Comparison of ENCODE assay signal across 9 mouse cellular contexts in genomic region chr14:25786959-25787358, GRCm38 (mm10). TPM values are rescaled to one million over a fixed set of nuclear protein-coding genes. Genes with fewer than 3 reads are reported as not detected.
DNase-seq lines count a peak whose midpoint lies in the region; ATAC-seq lines count a peak whose summit lies in the region.
"Had no signal": no experiment of that assay in that cellular context is flagged by ENCODE, and none has a peak within 500 bp of the region (broad histone marks: within the 10 kb centered on the region; RNA-seq: fewer than 3 reads in every experiment).

No protein-coding gene starts in this region.

- H3K9me3 ChIP-seq in lung, embryonic 15.5 days: no peaks in the 10 kb centered on the region
- no peaks in the 10 kb centered on the region for H3K9me3 ChIP-seq in midbrain, embryonic 13.5 days
- H3K9me3 ChIP-seq: liver, embryonic 13.5 days had no signal

- 0 out of 2 replicates have a peak overlapping the region, but pooled peaks have one; percentile 26 for H3K27ac ChIP-seq in brown adipose tissue, adult 24 weeks (replicated peaks; ENCODE audit: low read depth, low read length)
- peak overlapping the region; percentile 73 for H3K27ac ChIP-seq in lung, embryonic 15.5 days
- H3K27ac ChIP-seq in midbrain, embryonic 13.5 days: no peak overlapping the region
- H3K27ac ChIP-seq: liver, embryonic 13.5 days had no signal

- no peaks in the 10 kb centered on the region for H3K27me3 ChIP-seq in lung, embryonic 15.5 days
- no peaks in the 10 kb centered on the region for H3K27me3 ChIP-seq in midbrain, embryonic 13.5 days
- H3K27me3 ChIP-seq: liver, embryonic 13.5 days had no signal

- no peak overlapping the region for H3K4me3 ChIP-seq in brown adipose tissue, adult 24 weeks (ENCODE audit: insufficient read depth, low read depth, low read length)
- no peak overlapping the region for H3K4me3 ChIP-seq in lung, embryonic 15.5 days
- H3K4me3 ChIP-seq in midbrain, embryonic 13.5 days (replicated peaks): no peak overlapping the region
- H3K4me3 ChIP-seq: liver, embryonic 13.5 days had no signal

- H3K4me2 ChIP-seq in lung, embryonic 15.5 days: no peak overlapping the region
- H3K4me2 ChIP-seq in midbrain, embryonic 13.5 days (replicated peaks): no peak overlapping the region
- H3K4me2 ChIP-seq: liver, embryonic 13.5 days had no signal

- ATAC-seq in lung, embryonic 15.5 days (ENCODE audit: borderline replicate concordance, extremely low read depth, low FRiP score, low TSS enrichment): peak; percentile 87
- ATAC-seq in CD4-positive, CD25-positive, alpha-beta regulatory T cell, adult 4 months: no peak
- no peak for ATAC-seq in midbrain, embryonic 13.5 days

- no peak overlapping the region for H3K9ac ChIP-seq in lung, embryonic 15.5 days
- H3K9ac ChIP-seq in midbrain, embryonic 13.5 days (replicated peaks): no peak overlapping the region
- H3K9ac ChIP-seq: liver, embryonic 13.5 days had no signal

- intact Hi-C loops in heart, postnatal 36 days (cut with DNase I): no loop called here
- intact Hi-C loops in left cerebral cortex, postnatal 14 days (cut with DNase I): no loop called here

- H3K4me1 ChIP-seq in brown adipose tissue, adult 24 weeks (ENCODE audit: control insufficient read depth, insufficient read depth, insufficient read length, low read length): 0 out of 2 replicates have a peak, but pooled peaks cover 5% of the 10 kb centered on the region
- peaks cover 42% of the 10 kb centered on the region for H3K4me1 ChIP-seq in lung, embryonic 15.5 days
- H3K4me1 ChIP-seq in midbrain, embryonic 13.5 days (replicated peaks): no peaks in the 10 kb centered on the region

- DNase-seq in 3134 (ENCODE audit: extremely low read depth, insufficient read length, low spot score): peak; percentile 65
- DNase-seq in heart, postnatal 36 days: peak; percentile 71 to 72
- DNase-seq in layer of hippocampus, adult 9-11 months: no peak
- DNase-seq in left cerebral cortex, postnatal 14 days (ENCODE audit: low spot score in 2 of 2): no peak
- DNase-seq: liver, embryonic 13.5 days had no signal

- no peaks in the 10 kb centered on the region for H3K36me3 ChIP-seq in lung, embryonic 15.5 days
- no peaks in the 10 kb centered on the region for H3K36me3 ChIP-seq in midbrain, embryonic 13.5 days
- H3K36me3 ChIP-seq: liver, embryonic 13.5 days had no signal

- 27% methylated on average over 5 of the region's 5 CpGs for WGBS in lung, embryonic 15.5 days
- WGBS in midbrain, embryonic 13.5 days: 67% methylated on average over 5 of the region's 5 CpGs

RNA-seq across cellular contexts. Expression of gene Zcchc24, which starts 18.1 kb away (rescaled TPM):
- polyA plus RNA-seq in brown adipose tissue, adult 24 weeks (2012; ENCODE audit: insufficient read depth, insufficient read length, missing spikeins): 29.0 and 42.1 TPM in 2 replicates
- total RNA-seq in heart, postnatal 36 days (2021): 10 to 100 TPM; 35.0 to 39.0 TPM
- polyA plus RNA-seq in lung, embryonic 15.5 days (2015; fragmentation: Nextera tagmentation; extraction: Ambion mirVana): 21.4 and 22.4 TPM in 2 replicates
- polyA plus RNA-seq in CD4-positive, CD25-positive, alpha-beta regulatory T cell, adult 4 months (2017; shearing (Covaris generic)): 1 to 10 TPM in 1 of 2 experiments, under 1 TPM in 1; 0.84 to 1.3 TPM
- 7.3 and 9.3 TPM in 2 replicates for polyA plus RNA-seq in midbrain, embryonic 13.5 days (2015; fragmentation: Nextera tagmentation; extraction: Ambion mirVana)
- total RNA-seq in left cerebral cortex, postnatal 14 days (2021): 10 to 100 TPM; 41.9 to 43.9 TPM

RNA-seq across cellular contexts. Expression of gene Anxa11, which starts 55.0 kb away (rescaled TPM):
- 33.6 and 35.3 TPM in 2 replicates for polyA plus RNA-seq in brown adipose tissue, adult 24 weeks (2012; ENCODE audit: insufficient read depth, insufficient read length, missing spikeins)
- total RNA-seq in heart, postnatal 36 days (2021): 10 to 100 TPM; 81.8 to 87.0 TPM
- polyA plus RNA-seq in lung, embryonic 15.5 days (2015; fragmentation: Nextera tagmentation; extraction: Ambion mirVana): 23.3 and 26.1 TPM in 2 replicates
- 10 to 100 TPM; 59.7 to 84.6 TPM for polyA plus RNA-seq in CD4-positive, CD25-positive, alpha-beta regulatory T cell, adult 4 months (2017; shearing (Covaris generic))
- polyA plus RNA-seq in midbrain, embryonic 13.5 days (2015; fragmentation: Nextera tagmentation; extraction: Ambion mirVana): 1.9 TPM in 2 replicates
- total RNA-seq in left cerebral cortex, postnatal 14 days (2021): 10 to 100 TPM; 14.1 to 14.8 TPM

Comparison
In these comparisons a context has a peak if more than half of its experiments do, and no peak if none do; other contexts are left out.
1. DNase-seq: peak in 3134 (single experiment) and heart, postnatal 36 days (2 of 2); none in layer of hippocampus, adult 9-11 months (single experiment) and left cerebral cortex, postnatal 14 days (0 of 2).